Mouse (Mus musculus) ES-E14 (cell line): ENCODE data around the gene March1.

Source experiments
- CHD2 ChIP-seq: IDR thresholded peaks from 2 replicates; pipeline ENCODE4 v1.6.1; 2014; ENCODE audit warnings: mild to moderate bottlenecking, low read depth, low read length, inconsistent platforms
- ZC3H11A ChIP-seq: IDR thresholded peaks from 2 replicates; pipeline ENCODE4 v1.6.1; 2012; ENCODE audit warnings: low read depth, mild to moderate bottlenecking, inconsistent platforms, low read length, borderline replicate concordance

- TF ChIP-seq CHD2 (no peak), ZC3H11A (no peak)
Observed at GRCm38 (mm10) chr8:65618966-65619365, 1.3 kb downstream of the March1 start.
